Mouse (Mus musculus): ENCODE results near the gene Sap18. TPM values are rescaled to one million over a fixed set of nuclear protein-coding genes. Genes with fewer than 3 reads are reported as not detected.
"Not testable (repeated sequence)": the region's sequence is repeated elsewhere in the genome, so short reads cannot be mapped to it uniquely, and the experiment has no call there.

Sap18 gene
- polyA plus RNA-seq, 1 experiment from 2014 or later = 33.7 TPM

DNA sequence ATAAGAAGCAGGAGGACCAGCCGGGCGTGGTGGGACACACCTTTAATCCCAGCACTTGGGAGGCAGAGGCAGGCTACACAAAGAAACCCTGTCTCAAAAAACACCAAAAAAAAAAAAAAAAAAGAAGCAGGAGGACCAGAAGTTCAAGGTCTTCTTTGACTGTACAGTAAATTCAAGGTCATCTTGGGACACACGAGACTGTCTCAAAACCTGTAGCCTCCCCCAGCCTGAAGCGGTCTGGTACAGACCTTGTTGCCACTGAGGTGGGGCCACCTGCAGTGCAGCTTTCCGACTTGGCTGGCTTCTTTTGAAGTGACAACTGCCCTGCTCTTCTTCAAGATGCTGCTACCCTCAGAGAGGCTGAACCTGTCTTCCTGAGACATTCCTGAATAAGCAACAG lies 50.1 kb downstream of the Sap18 start:
- not testable (repeated sequence) for ATAC-seq (ENCODE audit: low FRiP score); H3K27me3 ChIP-seq (ENCODE audit: control insufficient read depth, insufficient read depth, low read length); H3K4me3 ChIP-seq (ENCODE audit: low read depth, low read length); H3K4me1 ChIP-seq (replicated peaks; ENCODE audit: control insufficient read depth, insufficient read depth, low read length); H3K9me3 ChIP-seq (ENCODE audit: control insufficient read depth, low read length); H3K36me3 ChIP-seq (ENCODE audit: control insufficient read depth, insufficient read depth, low read length); H3K27ac ChIP-seq (ENCODE audit: low read depth, low read length); DNase-seq (ENCODE audit: low spot score); H3K9ac ChIP-seq (ENCODE audit: low read depth, low read length); H3K4me2 ChIP-seq (replicated peaks; ENCODE audit: low read depth, low read length)
- 82% methylated on average over 5 of the region's 5 CpGs for WGBS

GRCm38 (mm10) chr14:57848646-57849045 lies 50.7 kb downstream of the Sap18 start:
- no peaks in the 10 kb centered on the region for H3K9me3 ChIP-seq (ENCODE audit: control insufficient read depth, low read length)
- ATAC-seq (ENCODE audit: low FRiP score) (no peak), DNase-seq (ENCODE audit: low spot score) (no peak)
- H3K9ac ChIP-seq (ENCODE audit: low read depth, low read length) = no peak overlapping the region
- H3K27ac ChIP-seq (ENCODE audit: low read depth, low read length) = no peak overlapping the region
- no peaks in the 10 kb centered on the region for H3K36me3 ChIP-seq (ENCODE audit: control insufficient read depth, insufficient read depth, low read length)
- H3K4me1 ChIP-seq (replicated peaks; ENCODE audit: control insufficient read depth, insufficient read depth, low read length) = no peaks in the 10 kb centered on the region
- H3K4me3 ChIP-seq (ENCODE audit: low read depth, low read length) = no peak overlapping the region
- 92% methylated on average over 2 of the region's 2 CpGs for WGBS
- H3K4me2 ChIP-seq (replicated peaks; ENCODE audit: low read depth, low read length) = no peak overlapping the region
- no peaks in the 10 kb centered on the region for H3K27me3 ChIP-seq (ENCODE audit: control insufficient read depth, insufficient read depth, low read length)

DNA sequence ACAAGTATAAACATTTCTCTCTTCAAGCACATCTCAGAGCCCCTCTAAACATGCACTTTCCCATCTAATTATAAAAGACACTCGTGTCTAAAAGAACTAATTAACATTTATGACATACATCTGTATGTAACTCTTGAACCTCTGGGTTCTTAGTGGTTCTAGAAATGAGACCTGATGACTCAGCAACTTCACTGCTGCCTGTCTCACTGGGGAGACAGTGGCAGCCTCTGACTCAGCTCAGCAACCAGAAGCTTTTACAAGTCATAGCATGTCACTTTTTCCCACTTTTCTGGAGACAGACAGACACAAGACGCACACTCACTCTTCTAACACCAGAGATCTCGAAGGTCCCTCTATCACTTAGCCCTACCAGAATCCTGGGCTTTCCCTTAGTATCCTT lies 52.4 kb downstream of the Sap18 start:
- Histone ChIP-seq H3K27ac (ENCODE audit: low read depth, low read length) (no peak overlapping the region), H3K9me3 (ENCODE audit: control insufficient read depth, low read length) (no peaks in the 10 kb centered on the region), H3K36me3 (ENCODE audit: control insufficient read depth, insufficient read depth, low read length) (no peaks in the 10 kb centered on the region), H3K4me2 (replicated peaks; ENCODE audit: low read depth, low read length) (no peak overlapping the region), H3K9ac (ENCODE audit: low read depth, low read length) (no peak overlapping the region), H3K4me1 (replicated peaks; ENCODE audit: control insufficient read depth, insufficient read depth, low read length) (no peaks in the 10 kb centered on the region), H3K27me3 (ENCODE audit: control insufficient read depth, insufficient read depth, low read length) (no peaks in the 10 kb centered on the region), H3K4me3 (ENCODE audit: low read depth, low read length) (no peak overlapping the region)
- ATAC-seq (ENCODE audit: low FRiP score) (no peak), DNase-seq (ENCODE audit: low spot score) (no peak)
- 88% methylated on average over 3 of the region's 3 CpGs for WGBS

DNA sequence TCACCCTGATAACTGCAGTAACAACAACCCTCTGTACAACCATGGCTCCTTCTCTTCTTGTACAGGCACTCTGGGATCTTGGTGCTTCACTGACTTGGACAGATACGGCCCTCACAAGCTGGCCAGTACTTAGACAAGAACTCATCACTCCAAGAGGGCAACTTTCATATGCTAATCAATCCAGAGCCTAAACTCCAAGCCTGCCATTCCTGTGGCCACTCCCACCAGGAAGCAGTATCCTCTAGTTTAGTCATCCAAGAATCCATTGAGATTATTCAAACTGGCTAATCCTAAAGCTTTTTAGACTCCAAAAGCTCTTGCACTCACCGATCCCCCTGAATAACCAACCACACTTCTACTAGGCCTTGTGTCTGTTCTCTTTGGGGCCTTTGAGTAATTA lies 55.0 kb downstream of the Sap18 start:
- Histone ChIP-seq H3K4me3 (ENCODE audit: low read depth, low read length) (no peak overlapping the region), H3K4me2 (replicated peaks; ENCODE audit: low read depth, low read length) (no peak overlapping the region), H3K27ac (ENCODE audit: low read depth, low read length) (no peak overlapping the region), H3K9me3 (ENCODE audit: control insufficient read depth, low read length) (no peaks in the 10 kb centered on the region), H3K27me3 (ENCODE audit: control insufficient read depth, insufficient read depth, low read length) (no peaks in the 10 kb centered on the region), H3K36me3 (ENCODE audit: control insufficient read depth, insufficient read depth, low read length) (no peaks in the 10 kb centered on the region), H3K9ac (ENCODE audit: low read depth, low read length) (no peak overlapping the region), H3K4me1 (replicated peaks; ENCODE audit: control insufficient read depth, insufficient read depth, low read length) (no peaks in the 10 kb centered on the region)
- no peak for ATAC-seq (ENCODE audit: low FRiP score)
- no peak for DNase-seq (ENCODE audit: low spot score)
- WGBS = 85% methylated on average over 2 of the region's 2 CpGs

DNA sequence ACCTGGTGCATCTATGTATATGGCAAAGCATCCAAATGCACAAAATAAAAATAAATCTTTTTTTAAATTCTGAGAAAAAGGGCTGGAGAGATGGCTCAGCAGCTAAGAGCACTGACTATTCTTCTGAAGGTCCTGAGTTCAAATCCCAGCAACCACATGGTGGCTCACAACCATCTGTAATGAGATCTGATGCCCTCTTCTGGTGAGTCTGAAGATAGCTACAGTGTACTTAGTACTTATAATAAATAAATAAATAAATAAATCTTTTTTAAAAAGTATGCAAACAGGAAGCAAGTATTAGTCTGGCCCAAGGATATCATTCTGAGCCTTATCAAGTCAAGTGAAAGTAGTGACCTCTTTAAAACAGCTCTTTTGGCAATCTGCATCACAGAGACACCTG lies 58.1 kb downstream of the Sap18 start:
- H3K9ac ChIP-seq (ENCODE audit: low read depth, low read length); DNase-seq (ENCODE audit: low spot score); H3K27ac ChIP-seq (ENCODE audit: low read depth, low read length); H3K27me3 ChIP-seq (ENCODE audit: control insufficient read depth, insufficient read depth, low read length); ATAC-seq (ENCODE audit: low FRiP score); H3K9me3 ChIP-seq (ENCODE audit: control insufficient read depth, low read length); H3K4me1 ChIP-seq (replicated peaks; ENCODE audit: control insufficient read depth, insufficient read depth, low read length); H3K36me3 ChIP-seq (ENCODE audit: control insufficient read depth, insufficient read depth, low read length); H3K4me2 ChIP-seq (replicated peaks; ENCODE audit: low read depth, low read length); H3K4me3 ChIP-seq (ENCODE audit: low read depth, low read length): not testable (repeated sequence)

Other genes starting within 250 kb of the Sap18 start
- gene Eef1akmt1, start 226.6 kb upstream of the Sap18 start, polyA plus RNA-seq (2014; fragmentation: Nextera tagmentation; extraction: Ambion mirVana) = 88.9 and 90.1 TPM in 2 replicates
- 31.7 and 32.1 TPM in 2 replicates for gene Xpo4, start 132.8 kb upstream of the Sap18 start, polyA plus RNA-seq (2014; fragmentation: Nextera tagmentation; extraction: Ambion mirVana)
- not detected in 2 replicates for gene Gm49361, start 52.1 kb upstream of the Sap18 start, polyA plus RNA-seq (2014; fragmentation: Nextera tagmentation; extraction: Ambion mirVana)
- gene Lats2, start 39.8 kb upstream of the Sap18 start, polyA plus RNA-seq (2014; fragmentation: Nextera tagmentation; extraction: Ambion mirVana) = 12.2 and 13.2 TPM in 2 replicates
- gene Ska3, start 28.0 kb downstream of the Sap18 start, polyA plus RNA-seq (2014; fragmentation: Nextera tagmentation; extraction: Ambion mirVana) = 37.2 and 44.5 TPM in 2 replicates
- 127 and 131 TPM in 2 replicates for gene Mrpl57, start 28.1 kb downstream of the Sap18 start, polyA plus RNA-seq (2014; fragmentation: Nextera tagmentation; extraction: Ambion mirVana)
- 64.0 and 69.7 TPM in 2 replicates for gene Zdhhc20, start 92.1 kb downstream of the Sap18 start, polyA plus RNA-seq (2014; fragmentation: Nextera tagmentation; extraction: Ambion mirVana)
- 45.1 and 56.9 TPM in 2 replicates for gene Micu2, start 201.1 kb downstream of the Sap18 start, polyA plus RNA-seq (2014; fragmentation: Nextera tagmentation; extraction: Ambion mirVana)

Measured in hindbrain, embryonic 11.5 days (tissue).